Mouse (Mus musculus): ENCODE measurements at regions not wholly inside any gene's neighbourhood (a gene's known extent, or its start where the extent isn't known, plus 50 kb on each side); places are given as distances from the start of the nearest gene placed in this dataset.
"Not testable (repeated sequence)": the region's sequence is repeated elsewhere in the genome, so short reads cannot be mapped to it uniquely, and the experiment has no call there.

- DNase-seq (ENCODE audit: low spot score): no peak
Measured at GRCm38 (mm10) chr15:19778651-19779050, 670.4 kb upstream of the Cdh12 start.

- no peak for DNase-seq (ENCODE audit: low spot score)
Measured at GRCm38 (mm10) chr15:19783883-19784282, 665.2 kb upstream of the Cdh12 start.

GRCm38 (mm10) chr15:19806994-19807393 is 642.1 kb upstream of the Cdh12 start:
- no peak for DNase-seq (ENCODE audit: low spot score)

- no peak for DNase-seq (ENCODE audit: low spot score)
Measured at GRCm38 (mm10) chr15:19813647-19814046, 635.4 kb upstream of the Cdh12 start.

- not testable (repeated sequence) for DNase-seq (ENCODE audit: low spot score)
Measured at GRCm38 (mm10) chr15:19856892-19857655, 592.0 kb upstream of the Cdh12 start.

GRCm38 (mm10) chr15:19857656-19858006 is 591.4 kb upstream of the Cdh12 start:
- DNase-seq (ENCODE audit: low spot score): no peak

- no peak for DNase-seq (ENCODE audit: low spot score)
Measured at GRCm38 (mm10) chr15:19858668-19859067, 590.4 kb upstream of the Cdh12 start.

GRCm38 (mm10) chr15:19863979-19864378 is 585.1 kb upstream of the Cdh12 start:
- no peak for DNase-seq (ENCODE audit: low spot score)

- no peak for DNase-seq (ENCODE audit: low spot score)
Measured at GRCm38 (mm10) chr15:19866559-19866958, 582.5 kb upstream of the Cdh12 start.

GRCm38 (mm10) chr15:19869041-19869440 is 580.0 kb upstream of the Cdh12 start:
- DNase-seq (ENCODE audit: low spot score): no peak

- peak; percentile 41 for DNase-seq (ENCODE audit: low spot score)
Measured at GRCm38 (mm10) chr15:19872611-19873010, 576.5 kb upstream of the Cdh12 start.
